Mouse (Mus musculus): ENCODE measurements around the gene Syt11. TPM values are rescaled to one million over a fixed set of nuclear protein-coding genes. Genes with fewer than 3 reads are reported as not detected.
"Not testable (repeated sequence)": the region's sequence is repeated elsewhere in the genome, so short reads cannot be mapped to it uniquely, and the experiment has no call there.

Syt11 gene
- total and polyA plus RNA-seq, 2 experiments from 2014 or later, result 150 to 243 TPM

- H3K4me1 ChIP-seq (ENCODE audit: insufficient read depth, low read length), result peaks cover 13% of the 10 kb centered on the region
- no peak overlapping the region for H3K9ac ChIP-seq (replicated peaks; ENCODE audit: low read length, poor library complexity, severe bottlenecking)
- DNase-seq (ENCODE audit: low spot score) (no peak), ATAC-seq (ENCODE audit: low FRiP score) (no peak)
- peaks cover 16% of the 10 kb centered on the region; the same call in 1 of the 2 replicates for H3K36me3 ChIP-seq (ENCODE audit: insufficient read depth, low read length)
- H3K4me3 ChIP-seq (ENCODE audit: low read depth, low read length), result peak overlapping the region; percentile 73
- no peak overlapping the region for H3K27ac ChIP-seq (ENCODE audit: low read depth, low read length)
- TF ChIP-seq CTCF (IDR thresholded peaks at IDR 0.05), result no peak
- H3K4me2 ChIP-seq (ENCODE audit: low read depth, low read length, poor library complexity, severe bottlenecking), result peak overlapping the region; percentile 79
- WGBS, result 70% methylated on average over 1 of the region's 1 CpGs
- no peaks in the 10 kb centered on the region for H3K27me3 ChIP-seq (ENCODE audit: insufficient read depth, low read length)
- no peaks in the 10 kb centered on the region for H3K9me3 ChIP-seq (ENCODE audit: low read length)
These were observed 57.1 kb downstream of the Syt11 start for GRCm38 (mm10) chr3:88717831-88718230.

GRCm38 (mm10) chr3:88717198-88717798 lies 57.7 kb downstream of the Syt11 start:
- Histone ChIP-seq H3K9ac (replicated peaks; ENCODE audit: low read length, poor library complexity, severe bottlenecking) (peak overlapping the region; percentile 72), H3K27ac (ENCODE audit: low read depth, low read length) (peak overlapping the region; percentile 59; the same call in 1 of the 2 replicates), H3K36me3 (ENCODE audit: insufficient read depth, low read length) (peaks cover 20% of the 10 kb centered on the region; the same call in 1 of the 2 replicates), H3K27me3 (ENCODE audit: insufficient read depth, low read length) (no peaks in the 10 kb centered on the region), H3K4me3 (ENCODE audit: low read depth, low read length) (peak overlapping the region; percentile 73), H3K4me1 (ENCODE audit: insufficient read depth, low read length) (peaks cover 13% of the 10 kb centered on the region), H3K9me3 (ENCODE audit: low read length) (no peaks in the 10 kb centered on the region), H3K4me2 (ENCODE audit: low read depth, low read length, poor library complexity, severe bottlenecking) (peak overlapping the region; percentile 79)
- ATAC-seq (ENCODE audit: low FRiP score) (0 out of 2 replicates have a peak, but pooled peaks have one; percentile 52), DNase-seq (ENCODE audit: low spot score) (peak; percentile 52)
- WGBS, result 5% methylated on average over 9 of the region's 9 CpGs
- no peak for TF ChIP-seq CTCF (IDR thresholded peaks at IDR 0.05)

DNA sequence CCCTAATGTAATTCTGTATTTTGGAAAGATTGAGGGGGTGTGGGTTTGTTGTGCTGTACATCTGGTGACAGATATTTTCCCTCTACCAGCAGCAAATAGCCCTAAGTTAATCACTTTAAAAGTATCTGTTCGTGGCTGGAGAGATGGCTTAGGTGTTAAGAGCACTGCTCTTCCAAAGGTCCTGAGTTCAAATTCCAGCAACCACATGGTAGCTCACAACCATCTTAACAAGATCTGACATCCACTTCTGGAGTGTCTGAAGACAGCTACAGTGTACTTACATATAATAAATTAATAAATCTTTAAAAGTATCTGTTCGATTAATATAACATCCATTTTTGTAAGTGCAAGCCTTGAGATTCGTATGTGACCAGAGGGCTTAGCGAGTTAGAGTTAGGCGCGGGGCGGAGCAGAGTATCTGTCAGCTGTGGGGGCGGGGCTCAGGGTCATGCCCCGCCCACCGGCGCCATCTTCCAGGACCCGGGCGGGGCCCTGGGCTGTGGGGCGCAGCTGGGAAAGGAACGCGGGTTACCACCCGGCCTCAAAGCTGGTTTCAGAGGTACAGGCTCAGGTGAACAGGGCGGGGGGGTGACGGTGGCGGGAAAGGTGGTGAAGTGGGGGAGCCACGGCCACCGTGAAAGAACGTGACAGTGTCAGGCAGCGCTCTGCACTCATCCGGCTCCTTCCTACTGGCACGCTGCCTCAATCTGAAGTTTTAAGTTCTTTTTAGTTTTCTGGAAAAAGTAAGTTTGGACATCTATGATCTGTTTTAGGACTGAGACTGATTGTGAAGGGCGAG lies 58.4 kb downstream of the Syt11 start, which contains the start of gene Rit1:
Gene Rit1, plus strand, starts transcription at position 440 of the 799 bp plus-strand sequence.
- peak within 1 kb of the TSS; percentile 72 for H3K9ac ChIP-seq (replicated peaks; ENCODE audit: low read length, poor library complexity, severe bottlenecking)
- no peaks in the 10 kb centered on the region for H3K27me3 ChIP-seq (ENCODE audit: insufficient read depth, low read length)
- peaks cover 26% of the 10 kb centered on the region; the same call in 1 of the 2 replicates for H3K36me3 ChIP-seq (ENCODE audit: insufficient read depth, low read length)
- WGBS, result 4% methylated on average over 27 of the region's 27 CpGs
- peaks cover 13% of the 10 kb centered on the region for H3K4me1 ChIP-seq (ENCODE audit: insufficient read depth, low read length)
- TF ChIP-seq CTCF (IDR thresholded peaks at IDR 0.05), result no peak
- H3K9me3 ChIP-seq (ENCODE audit: low read length), result no peaks in the 10 kb centered on the region
- H3K4me3 ChIP-seq (ENCODE audit: low read depth, low read length), result peak within 1 kb of the TSS; percentile 73
- peak within 1 kb of the TSS; percentile 79 for H3K4me2 ChIP-seq (ENCODE audit: low read depth, low read length, poor library complexity, severe bottlenecking)
- H3K27ac ChIP-seq (ENCODE audit: low read depth, low read length), result peak within 1 kb of the TSS; percentile 59; the same call in 1 of the 2 replicates
- DNase-seq (ENCODE audit: low spot score) (peak; percentile 89), ATAC-seq (ENCODE audit: low FRiP score) (peak; percentile 96)

DNA sequence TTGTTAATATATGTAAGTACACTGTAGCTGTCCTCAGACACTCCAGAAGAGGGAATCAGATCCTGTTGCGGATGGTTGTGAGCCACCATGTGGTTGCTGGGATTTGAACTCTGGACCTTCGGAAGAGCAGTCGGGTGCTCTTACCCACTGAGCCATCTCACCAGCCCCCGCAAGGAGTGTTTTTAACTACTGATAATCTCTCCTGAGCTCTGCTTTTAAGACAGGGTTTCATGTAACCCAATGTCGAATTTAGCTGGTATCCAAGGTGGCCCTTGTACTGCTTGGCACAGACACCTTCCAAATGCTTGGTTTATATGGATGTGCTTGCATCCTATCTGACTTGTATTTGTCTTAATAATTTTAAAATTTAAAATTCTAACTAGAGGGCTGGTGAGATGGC lies 59.2 kb downstream of the Syt11 start:
- DNase-seq (ENCODE audit: low spot score); H3K9me3 ChIP-seq (ENCODE audit: low read length); H3K4me3 ChIP-seq (ENCODE audit: low read depth, low read length); H3K27ac ChIP-seq (ENCODE audit: low read depth, low read length); ATAC-seq (ENCODE audit: low FRiP score); H3K9ac ChIP-seq (replicated peaks; ENCODE audit: low read length, poor library complexity, severe bottlenecking); H3K27me3 ChIP-seq (ENCODE audit: insufficient read depth, low read length); H3K4me2 ChIP-seq (ENCODE audit: low read depth, low read length, poor library complexity, severe bottlenecking): not testable (repeated sequence)
- WGBS, result 90% methylated on average over 5 of the region's 5 CpGs
- H3K4me1 ChIP-seq (ENCODE audit: insufficient read depth, low read length), result peaks cover 13% of the 10 kb centered on the region
- peaks cover 28% of the 10 kb centered on the region; the same call in 1 of the 2 replicates for H3K36me3 ChIP-seq (ENCODE audit: insufficient read depth, low read length)

DNA sequence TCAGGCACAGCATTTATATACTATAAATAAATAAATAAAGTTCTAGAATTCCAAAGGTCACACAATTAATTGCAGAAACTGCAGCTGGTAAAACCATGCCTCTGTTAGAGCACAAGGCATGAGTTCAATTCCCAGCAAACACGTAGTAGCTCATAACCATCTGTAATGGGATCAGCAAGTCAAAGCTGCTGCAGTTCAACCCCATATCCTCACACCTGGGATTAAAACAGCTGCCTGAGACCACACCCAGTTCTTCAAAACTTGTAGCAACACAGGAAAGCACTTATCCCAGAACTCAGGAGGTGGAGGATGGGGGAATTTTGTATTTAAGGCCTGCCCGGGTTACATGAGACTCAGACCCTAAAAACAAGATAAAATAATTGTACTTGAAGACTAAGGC lies 60.2 kb downstream of the Syt11 start:
- H3K27me3 ChIP-seq (ENCODE audit: insufficient read depth, low read length), result no peaks in the 10 kb centered on the region

GRCm38 (mm10) chr3:88713709-88714108 lies 61.3 kb downstream of the Syt11 start:
- peaks cover 9% of the 10 kb centered on the region for H3K4me1 ChIP-seq (ENCODE audit: insufficient read depth, low read length)
- no peak overlapping the region for H3K4me3 ChIP-seq (ENCODE audit: low read depth, low read length)
- no peak overlapping the region for H3K9ac ChIP-seq (replicated peaks; ENCODE audit: low read length, poor library complexity, severe bottlenecking)
- peaks cover 38% of the 10 kb centered on the region for H3K36me3 ChIP-seq (ENCODE audit: insufficient read depth, low read length)
- H3K4me2 ChIP-seq (ENCODE audit: low read depth, low read length, poor library complexity, severe bottlenecking), result no peak overlapping the region
- ATAC-seq (ENCODE audit: low FRiP score) (no peak), DNase-seq (ENCODE audit: low spot score) (no peak)
- H3K27ac ChIP-seq (ENCODE audit: low read depth, low read length), result no peak overlapping the region
- no peak for TF ChIP-seq CTCF (IDR thresholded peaks at IDR 0.05)
- H3K9me3 ChIP-seq (ENCODE audit: low read length), result no peaks in the 10 kb centered on the region
- WGBS, result 95% methylated on average over 4 of the region's 4 CpGs
- H3K27me3 ChIP-seq (ENCODE audit: insufficient read depth, low read length), result no peaks in the 10 kb centered on the region

More for the DNA sequence above, 60.2 kb downstream of the Syt11 start:
- peaks cover 32% of the 10 kb centered on the region for H3K36me3 ChIP-seq (ENCODE audit: insufficient read depth, low read length)
- H3K4me1 ChIP-seq (ENCODE audit: insufficient read depth, low read length), result peaks cover 13% of the 10 kb centered on the region
- H3K27ac ChIP-seq (ENCODE audit: low read depth, low read length), result no peak overlapping the region
- H3K9me3 ChIP-seq (ENCODE audit: low read length), result no peaks in the 10 kb centered on the region
- ATAC-seq (ENCODE audit: low FRiP score) (no peak), DNase-seq (ENCODE audit: low spot score) (no peak)
- no peak overlapping the region for H3K4me3 ChIP-seq (ENCODE audit: low read depth, low read length)
- H3K4me2 ChIP-seq (ENCODE audit: low read depth, low read length, poor library complexity, severe bottlenecking), result no peak overlapping the region
- TF ChIP-seq CTCF (IDR thresholded peaks at IDR 0.05), result no peak
- no peak overlapping the region for H3K9ac ChIP-seq (replicated peaks; ENCODE audit: low read length, poor library complexity, severe bottlenecking)
- WGBS, result 93% methylated on average over 2 of the region's 2 CpGs
